Mouse (Mus musculus): Measurements from ENCODE around the gene Sptan1. TPM values are rescaled to one million over a fixed set of nuclear protein-coding genes. Genes with fewer than 3 reads are reported as not detected.

The Sptan1 gene
- polyA plus RNA-seq, 1 experiment from 2014 or later, result 93.0 TPM

DNA sequence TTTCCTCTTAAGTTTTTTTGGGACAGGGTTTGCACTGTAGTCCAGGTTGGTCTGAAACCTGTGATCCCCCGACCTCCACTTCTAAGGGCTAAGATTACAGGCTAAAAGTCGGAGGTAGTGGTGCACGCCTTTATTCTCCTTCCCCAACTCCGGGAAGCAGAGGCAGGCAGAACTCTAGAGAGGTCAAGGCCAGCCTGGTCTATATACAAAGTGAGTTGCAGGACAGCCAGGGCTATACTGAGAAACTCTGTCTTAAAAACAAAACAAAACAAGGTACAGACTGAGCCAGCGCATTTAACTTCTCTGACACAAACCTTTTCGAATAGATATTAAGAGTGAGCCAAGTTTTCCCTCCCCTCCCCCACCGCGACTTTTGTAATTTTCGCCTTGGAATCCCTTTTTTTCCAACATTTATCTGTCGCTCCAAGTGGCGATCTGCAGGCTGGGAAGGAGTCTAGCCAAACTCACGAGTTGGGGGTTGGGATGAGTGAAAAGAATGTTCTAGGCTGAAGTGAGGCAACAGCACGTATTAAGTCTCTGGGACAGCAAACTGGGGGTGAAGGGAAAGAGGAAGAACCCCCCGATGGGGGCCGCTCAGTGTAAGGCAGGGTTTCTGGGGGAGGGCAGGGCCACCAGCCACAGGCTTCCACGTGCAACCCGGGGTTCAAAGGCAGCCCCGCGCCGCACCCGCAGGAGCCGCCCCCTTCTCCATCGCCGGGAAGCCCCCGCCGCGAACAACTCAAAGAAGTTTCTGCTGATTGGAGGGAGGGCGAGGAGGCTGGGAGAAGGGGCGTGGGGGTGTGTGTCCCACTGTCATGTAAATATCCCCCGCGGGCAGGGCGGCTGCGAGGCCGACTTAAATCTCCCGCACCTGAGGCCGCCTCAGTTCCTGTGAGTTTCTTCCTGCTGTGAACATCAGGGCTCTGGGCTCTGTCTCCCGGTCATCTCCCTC is 96.1 kb downstream of the Sptan1 start:
- no peaks in the 10 kb centered on the region for H3K27me3 ChIP-seq (ENCODE audit: control insufficient read depth, insufficient read depth, low read length)
- H3K4me2 ChIP-seq (ENCODE audit: low read depth, low read length), result peak overlapping the region; percentile 87
- H3K27ac ChIP-seq (ENCODE audit: low read length), result peak overlapping the region; percentile 95
- peak overlapping the region; percentile 80 for H3K9ac ChIP-seq (ENCODE audit: low read length)
- peaks cover 19% of the 10 kb centered on the region for H3K4me1 ChIP-seq (ENCODE audit: control insufficient read depth, insufficient read depth, low read length)
- H3K9me3 ChIP-seq (replicated peaks; ENCODE audit: control insufficient read depth, low read length), result no peaks in the 10 kb centered on the region
- peak overlapping the region; percentile 68 for H3K4me3 ChIP-seq (ENCODE audit: low read length)
- ATAC-seq (replicated peaks; ENCODE audit: extremely low read depth, insufficient read depth, low FRiP score), result no peak
- no peaks in the 10 kb centered on the region for H3K36me3 ChIP-seq (ENCODE audit: control insufficient read depth, insufficient read depth)
- 8% methylated on average over 37 of the region's 37 CpGs for WGBS

GRCm38 (mm10) chr2:30062249-30063093 is 97.1 kb downstream of the Sptan1 start:
- H3K36me3 ChIP-seq (ENCODE audit: control insufficient read depth, insufficient read depth), result no peaks in the 10 kb centered on the region
- peak overlapping the region; percentile 87 for H3K4me2 ChIP-seq (ENCODE audit: low read depth, low read length)
- peak overlapping the region; percentile 95 for H3K27ac ChIP-seq (ENCODE audit: low read length)
- H3K9me3 ChIP-seq (replicated peaks; ENCODE audit: control insufficient read depth, low read length), result no peaks in the 10 kb centered on the region
- ATAC-seq (replicated peaks; ENCODE audit: extremely low read depth, insufficient read depth, low FRiP score), result 0 out of 2 replicates have a peak, but pooled peaks have one; percentile 8
- under 1% methylated on average over 40 of the region's 40 CpGs for WGBS
- H3K4me3 ChIP-seq (ENCODE audit: low read length), result peak overlapping the region; percentile 68
- peaks cover 19% of the 10 kb centered on the region for H3K4me1 ChIP-seq (ENCODE audit: control insufficient read depth, insufficient read depth, low read length)
- peak overlapping the region; percentile 80 for H3K9ac ChIP-seq (ENCODE audit: low read length)
- no peaks in the 10 kb centered on the region for H3K27me3 ChIP-seq (ENCODE audit: control insufficient read depth, insufficient read depth, low read length)

DNA sequence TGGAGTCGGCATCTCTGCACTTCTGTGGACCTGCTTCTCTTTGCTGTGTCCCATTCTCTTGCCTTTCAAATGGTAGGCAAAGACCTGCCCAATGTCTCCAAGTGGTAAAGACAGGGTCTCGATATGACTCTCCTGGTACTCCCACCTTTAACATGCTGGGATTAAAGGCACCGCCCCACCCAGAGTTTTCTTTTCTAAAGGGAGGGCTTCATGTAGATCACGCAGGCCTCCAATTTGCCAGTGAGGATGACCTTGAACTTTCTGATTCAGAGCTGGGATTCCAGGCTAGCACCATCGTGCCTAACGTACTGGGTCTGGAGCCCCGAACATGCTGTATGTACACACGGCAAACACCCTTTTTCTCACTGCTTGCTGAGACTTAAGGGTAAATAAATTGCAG is 97.9 kb downstream of the Sptan1 start:
- no peaks in the 10 kb centered on the region for H3K36me3 ChIP-seq (ENCODE audit: control insufficient read depth, insufficient read depth)
- H3K9me3 ChIP-seq (replicated peaks; ENCODE audit: control insufficient read depth, low read length), result no peaks in the 10 kb centered on the region
- 8% methylated on average over 8 of the region's 8 CpGs for WGBS
- peak overlapping the region; percentile 87 for H3K4me2 ChIP-seq (ENCODE audit: low read depth, low read length)
- H3K4me3 ChIP-seq (ENCODE audit: low read length), result peak overlapping the region; percentile 68
- peak overlapping the region; percentile 95 for H3K27ac ChIP-seq (ENCODE audit: low read length)
- H3K27me3 ChIP-seq (ENCODE audit: control insufficient read depth, insufficient read depth, low read length), result no peaks in the 10 kb centered on the region
- peak overlapping the region; percentile 80 for H3K9ac ChIP-seq (ENCODE audit: low read length)
- no peak for ATAC-seq (replicated peaks; ENCODE audit: extremely low read depth, insufficient read depth, low FRiP score)
- H3K4me1 ChIP-seq (ENCODE audit: control insufficient read depth, insufficient read depth, low read length), result peaks cover 24% of the 10 kb centered on the region

GRCm38 (mm10) chr2:30063791-30064190 is 98.4 kb downstream of the Sptan1 start:
- peak overlapping the region; percentile 80 for H3K9ac ChIP-seq (ENCODE audit: low read length)
- peaks cover 5% of the 10 kb centered on the region; the same call in 1 of the 2 replicates for H3K36me3 ChIP-seq (ENCODE audit: control insufficient read depth, insufficient read depth)
- peaks cover 26% of the 10 kb centered on the region for H3K4me1 ChIP-seq (ENCODE audit: control insufficient read depth, insufficient read depth, low read length)
- peak overlapping the region; percentile 95 for H3K27ac ChIP-seq (ENCODE audit: low read length)
- ATAC-seq (replicated peaks; ENCODE audit: extremely low read depth, insufficient read depth, low FRiP score), result no peak
- H3K27me3 ChIP-seq (ENCODE audit: control insufficient read depth, insufficient read depth, low read length), result no peaks in the 10 kb centered on the region
- H3K4me3 ChIP-seq (ENCODE audit: low read length), result peak overlapping the region; percentile 68
- 21% methylated on average over 3 of the region's 3 CpGs for WGBS
- H3K4me2 ChIP-seq (ENCODE audit: low read depth, low read length), result peak overlapping the region; percentile 87
- H3K9me3 ChIP-seq (replicated peaks; ENCODE audit: control insufficient read depth, low read length), result no peaks in the 10 kb centered on the region

GRCm38 (mm10) chr2:30064298-30064697 is 98.9 kb downstream of the Sptan1 start:
- Histone ChIP-seq H3K4me3 (ENCODE audit: low read length) (peak overlapping the region; percentile 68), H3K27ac (ENCODE audit: low read length) (peak overlapping the region; percentile 95), H3K4me2 (ENCODE audit: low read depth, low read length) (peak overlapping the region; percentile 87), H3K27me3 (ENCODE audit: control insufficient read depth, insufficient read depth, low read length) (no peaks in the 10 kb centered on the region), H3K36me3 (ENCODE audit: control insufficient read depth, insufficient read depth) (peaks cover 9% of the 10 kb centered on the region; the same call in 1 of the 2 replicates), H3K4me1 (ENCODE audit: control insufficient read depth, insufficient read depth, low read length) (peaks cover 26% of the 10 kb centered on the region), H3K9me3 (replicated peaks; ENCODE audit: control insufficient read depth, low read length) (no peaks in the 10 kb centered on the region), H3K9ac (ENCODE audit: low read length) (peak overlapping the region; percentile 80)
- ATAC-seq (replicated peaks; ENCODE audit: extremely low read depth, insufficient read depth, low FRiP score), result no peak
- 57% methylated on average over 3 of the region's 3 CpGs for WGBS

GRCm38 (mm10) chr2:30066046-30066901 is 100.9 kb downstream of the Sptan1 start:
- Histone ChIP-seq H3K9ac (ENCODE audit: low read length) (peak overlapping the region; percentile 94), H3K4me1 (ENCODE audit: control insufficient read depth, insufficient read depth, low read length) (peaks cover 26% of the 10 kb centered on the region), H3K27me3 (ENCODE audit: control insufficient read depth, insufficient read depth, low read length) (no peaks in the 10 kb centered on the region), H3K4me3 (ENCODE audit: low read length) (peak overlapping the region; percentile 96), H3K4me2 (ENCODE audit: low read depth, low read length) (peak overlapping the region; percentile 64), H3K36me3 (ENCODE audit: control insufficient read depth, insufficient read depth) (peaks cover 23% of the 10 kb centered on the region), H3K27ac (ENCODE audit: low read length) (peak overlapping the region; percentile 99), H3K9me3 (replicated peaks; ENCODE audit: control insufficient read depth, low read length) (no peaks in the 10 kb centered on the region)
- 1% methylated on average over 55 of the region's 101 CpGs for WGBS
- peak; percentile 93 for ATAC-seq (replicated peaks; ENCODE audit: extremely low read depth, insufficient read depth, low FRiP score)

DNA sequence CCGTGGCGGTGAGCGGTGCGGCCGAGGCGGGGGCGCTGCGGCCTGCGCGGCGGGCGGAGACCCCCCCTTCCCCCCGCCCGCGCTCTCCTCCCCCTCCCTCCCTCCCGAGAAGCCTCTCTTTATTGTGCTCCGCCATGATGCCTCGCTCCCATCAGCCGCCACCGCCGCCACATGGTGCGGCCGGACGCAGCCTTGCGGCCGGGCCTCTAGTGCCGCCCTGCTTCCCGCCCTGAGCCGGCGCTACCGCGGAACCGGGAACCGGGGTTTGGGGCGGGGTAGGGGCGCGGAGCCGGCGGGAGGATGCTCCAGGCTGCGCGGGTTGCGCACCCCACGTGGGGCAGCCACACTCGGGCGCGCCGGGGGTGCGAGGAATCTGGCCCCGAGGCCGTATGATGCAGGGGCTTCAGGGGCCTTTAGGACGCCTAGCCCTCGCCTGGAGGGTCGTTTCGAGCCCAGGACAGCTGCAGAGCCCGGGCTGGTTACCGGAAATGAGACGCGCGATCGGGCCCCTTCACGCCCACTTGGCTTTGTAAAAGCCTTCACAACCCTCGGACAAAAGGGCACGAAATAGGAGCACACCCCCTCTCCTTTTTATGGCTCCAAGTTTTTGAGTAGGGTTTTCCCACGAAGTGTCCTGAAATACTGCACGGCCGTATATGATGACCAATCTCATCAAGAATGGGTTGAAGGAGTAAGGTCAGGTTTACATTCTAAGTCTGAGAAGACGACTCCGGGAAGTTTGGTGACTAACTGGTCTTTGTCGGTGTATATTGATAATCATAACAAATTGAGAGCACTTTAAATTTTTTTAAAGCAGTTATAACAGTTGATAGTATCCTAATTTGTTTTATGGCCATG is 101.9 kb downstream of the Sptan1 start:
- Histone ChIP-seq H3K4me3 (ENCODE audit: low read length) (peak overlapping the region; percentile 96), H3K36me3 (ENCODE audit: control insufficient read depth, insufficient read depth) (peaks cover 23% of the 10 kb centered on the region), H3K4me2 (ENCODE audit: low read depth, low read length) (peak overlapping the region; percentile 76), H3K9me3 (replicated peaks; ENCODE audit: control insufficient read depth, low read length) (no peaks in the 10 kb centered on the region), H3K4me1 (ENCODE audit: control insufficient read depth, insufficient read depth, low read length) (peaks cover 26% of the 10 kb centered on the region), H3K27ac (ENCODE audit: low read length) (peak overlapping the region; percentile 99), H3K9ac (ENCODE audit: low read length) (peak overlapping the region; percentile 94), H3K27me3 (ENCODE audit: control insufficient read depth, insufficient read depth, low read length) (no peaks in the 10 kb centered on the region)
- under 1% methylated on average over 53 of the region's 69 CpGs for WGBS
- ATAC-seq (replicated peaks; ENCODE audit: extremely low read depth, insufficient read depth, low FRiP score), result peak; percentile 1; the same call in 1 of the 2 replicates

All from heart, embryonic 16.5 days (tissue).